Mouse (Mus musculus) CH12.LX (cell line): ENCODE data around the gene Itprip. TPM values are rescaled to one million over a fixed set of nuclear protein-coding genes. Genes with fewer than 3 reads are reported as not detected.

Experiments
- DNase-seq: peaks from one replicate; pipeline ENCODE4 v3.0.0-alpha.2; 2013; ENCODE audit errors: extremely low read depth
- H3K27ac ChIP-seq: 2 replicates; pipeline ENCODE4 v1.5.1; 2012; ENCODE audit warnings: low read depth, mild to moderate bottlenecking, control low read depth, moderate library complexity; ENCODE audit not compliant: insufficient read depth
- H3K27me3 ChIP-seq: replicated peaks from 2 replicates; pipeline ENCODE3; 2012; ENCODE audit warnings: inconsistent platforms
- H3K36me3 ChIP-seq, 2 experiments: replicated peaks in 1 of 2; 2 replicates each; pipeline versions ENCODE3 to v1.6.1; 2012; ENCODE audit warnings: inconsistent platforms in 1 of 2, low read length in 1 of 2, mild to moderate bottlenecking in 1 of 2, mixed read lengths in 1 of 2, moderate library complexity in 1 of 2; ENCODE audit not compliant: control insufficient read depth in 1 of 2, insufficient read depth in 1 of 2
- H3K4me1 ChIP-seq, 2 experiments: 2 replicates each; pipeline ENCODE4 v1.6.1; 2012; ENCODE audit warnings: inconsistent platforms in 1 of 2, moderate library complexity in 1 of 2; ENCODE audit not compliant: insufficient read depth in 2 of 2, control insufficient read depth in 1 of 2
- H3K4me2 ChIP-seq: 2 replicates; pipeline ENCODE4 v1.6.1; 2012; ENCODE audit warnings: low read depth, mild to moderate bottlenecking, control low read depth; ENCODE audit not compliant: poor library complexity, insufficient read depth, severe bottlenecking
- H3K4me3 ChIP-seq, 3 experiments: fragments of 150-350 bp in 1 of 3; sonication (generic) in 1 of 3; replicated peaks in 1 of 3; 2 replicates each; pipeline versions ENCODE3 to v1.5.1; 2011 to 2012; ENCODE audit warnings: low read depth in 2 of 3, low read length in 2 of 3, mild to moderate bottlenecking in 2 of 3, moderate library complexity in 2 of 3, control low read depth in 1 of 3, improper control_type of control experiment in 1 of 3, inconsistent platforms in 1 of 3, mixed read lengths in 1 of 3; ENCODE audit not compliant: poor library complexity in 1 of 3
- H3K79me2 ChIP-seq: replicated peaks from 2 replicates; pipeline ENCODE4 v1.6.1; 2012; ENCODE audit warnings: mild to moderate bottlenecking, moderate library complexity; ENCODE audit not compliant: control insufficient read depth, poor library complexity, insufficient read depth, severe bottlenecking; ENCODE audit errors: extremely low read depth
- H3K9ac ChIP-seq: 2 replicates; pipeline ENCODE4 v1.6.1; 2012; ENCODE audit warnings: low read depth, mild to moderate bottlenecking, control low read depth, moderate library complexity; ENCODE audit not compliant: insufficient read depth
- H3K9me3 ChIP-seq: replicated peaks from 2 replicates; pipeline ENCODE3; 2012; ENCODE audit warnings: low read length, inconsistent platforms, mixed read lengths
- BHLHE40 ChIP-seq: IDR thresholded peaks from 2 replicates; pipeline ENCODE4 v1.6.1; 2011; ENCODE audit warnings: mild to moderate bottlenecking, low read depth, low read length, improper control_type of control experiment
- CHD1 ChIP-seq: IDR thresholded peaks from 2 replicates; pipeline ENCODE4 v1.6.1; 2012; ENCODE audit warnings: low read depth, low read length, improper control_type of control experiment, inconsistent platforms
- CHD2 ChIP-seq: IDR thresholded peaks from 2 replicates; pipeline ENCODE4 v1.6.1; 2011; ENCODE audit warnings: low read length, improper control_type of control experiment
- CTCF ChIP-seq, 2 experiments: IDR thresholded peaks in 1 of 2; conservative IDR thresholded peaks in 1 of 2; 2 replicates each; pipeline ENCODE4 v1.5.1; 2011 to 2012; ENCODE audit warnings: low read depth in 2 of 2, low read length in 2 of 2, improper control_type of control experiment in 1 of 2, inconsistent platforms in 1 of 2, mild to moderate bottlenecking in 1 of 2, moderate library complexity in 1 of 2
- E2F4 ChIP-seq: IDR thresholded peaks from 2 replicates; pipeline ENCODE4 v1.6.1; 2011; ENCODE audit warnings: low read depth, low read length, improper control_type of control experiment; ENCODE audit not compliant: insufficient replicate concordance
- EP300 ChIP-seq: IDR thresholded peaks from 2 replicates; pipeline ENCODE4 v1.6.1; 2011; ENCODE audit warnings: low read length, improper control_type of control experiment
- ETS1 ChIP-seq: conservative IDR thresholded peaks from 2 replicates; pipeline ENCODE4 v1.6.1; 2012; ENCODE audit warnings: low read depth, mild to moderate bottlenecking, inconsistent platforms, low read length, improper control_type of control experiment, moderate library complexity
- HCFC1 ChIP-seq: IDR thresholded peaks from 2 replicates; pipeline ENCODE4 v1.6.1; 2012; ENCODE audit warnings: low read depth, mild to moderate bottlenecking, inconsistent platforms, low read length, improper control_type of control experiment
- MEF2A ChIP-seq: IDR thresholded peaks from 2 replicates; pipeline ENCODE4 v1.6.1; 2014; ENCODE audit warnings: low read depth, mild to moderate bottlenecking, inconsistent platforms, low read length, improper control_type of control experiment, borderline replicate concordance
- NELFE ChIP-seq: IDR thresholded peaks from 2 replicates; pipeline ENCODE4 v1.6.1; 2011; ENCODE audit warnings: low read depth, low read length, improper control_type of control experiment
- NRF1 ChIP-seq: IDR thresholded peaks from 2 replicates; pipeline ENCODE4 v1.6.1; 2014; ENCODE audit warnings: low read depth, mild to moderate bottlenecking, inconsistent platforms, low read length, improper control_type of control experiment, moderate library complexity
- POLR2AphosphoS2 ChIP-seq: IDR thresholded peaks from 2 replicates; pipeline ENCODE4 v1.6.1; 2011; ENCODE audit warnings: low read depth, low read length, improper control_type of control experiment
- RCOR1 ChIP-seq: conservative IDR thresholded peaks from 2 replicates; pipeline ENCODE4 v1.6.1; 2012; ENCODE audit warnings: low read depth, mild to moderate bottlenecking, inconsistent platforms, low read length, improper control_type of control experiment
- SMC3 ChIP-seq: IDR thresholded peaks from 2 replicates; pipeline ENCODE4 v1.6.1; 2011; ENCODE audit warnings: low read depth, low read length, improper control_type of control experiment
- TBP ChIP-seq: conservative IDR thresholded peaks from 2 replicates; pipeline ENCODE4 v1.6.1; 2011; ENCODE audit warnings: low read depth, low read length, improper control_type of control experiment
- TCF12 ChIP-seq: IDR thresholded peaks from 2 replicates; pipeline ENCODE4 v1.6.1; 2014; ENCODE audit warnings: low read depth, mild to moderate bottlenecking, inconsistent platforms, low read length, improper control_type of control experiment
- USF1 ChIP-seq: IDR thresholded peaks from 2 replicates; pipeline ENCODE4 v1.6.1; 2014; ENCODE audit warnings: low read depth, mild to moderate bottlenecking, inconsistent platforms, low read length, improper control_type of control experiment
- ZC3H11A ChIP-seq: IDR thresholded peaks from 2 replicates; pipeline ENCODE4 v1.6.1; 2012; ENCODE audit warnings: low read depth, mild to moderate bottlenecking, inconsistent platforms, low read length, improper control_type of control experiment
- dilution Hi-C: fragments of 300-500 bp; cut with MboI; formaldehyde crosslinking; loops from 2 replicates; pipeline ENCODE4 v1.14.3; 2020; ENCODE audit warnings: low sequenced_read_pairs; ENCODE audit not compliant: extremely low pct_unique_long_range_greater_than_20kb, extremely low pct_ligation_motif_present
- in situ Hi-C: fragments of 300-500 bp; cut with MboI; formaldehyde crosslinking; loops from 3 replicates; pipeline ENCODE4 v1.14.3; 2019; ENCODE audit warnings: low sequenced_read_pairs, low pct_ligation_motif_present, low pct_unique_long_range_greater_than_20kb, mixed read lengths
- polyA plus RNA-seq: library from polyadenylated mRNA; unstranded; fragments of >175 nt; gene quantifications from 2 replicates; pipeline ENCODE4 v1.2.1, GENCODE M21; 2012; ENCODE audit warnings: low read depth; ENCODE audit not compliant: insufficient read length
- total RNA-seq, 2 experiments: library from RNA; depleted of rRNA; stranded (reverse); fragments of 300-350 nt in 1 of 2; fragments of >200 nt in 1 of 2; gene quantifications; 2 replicates each; pipeline ENCODE4 v1.2.3; 2012 to 2014

Itprip gene
- total and polyA plus RNA-seq, 3 experiments = 9.5 to 10.9 (median 9.9) TPM

- dilution Hi-C loops = no loop called here
- Histone ChIP-seq H3K9me3 (no peaks in the 10 kb centered on the region), H3K36me3 (peaks cover 31 to 94% of the 10 kb centered on the region in 2 experiments), H3K79me2 (no peaks in the 10 kb centered on the region), H3K4me2 (no peak overlapping the region), H3K27me3 (no peaks in the 10 kb centered on the region), H3K27ac (no peak overlapping the region), H3K4me1 (peaks cover 3 to 13% of the 10 kb centered on the region in 2 experiments; a peak in 3 of 4 replicates)
- in situ Hi-C loops = no loop called here
- no peak for TF ChIP-seq BHLHE40
- TF ChIP-seq CHD2 = no peak
- TF ChIP-seq POLR2AphosphoS2 = no peak
- no peak for TF ChIP-seq EP300
- TF ChIP-seq E2F4 = no peak
- no peak for TF ChIP-seq ZC3H11A
- no peak for TF ChIP-seq ETS1
- no peak for TF ChIP-seq NELFE
- TF ChIP-seq TCF12 = no peak
- TF ChIP-seq SMC3 = no peak
- TF ChIP-seq NRF1 = no peak
- no peak for TF ChIP-seq USF1
- no peak for TF ChIP-seq CHD1
- TF ChIP-seq HCFC1 = no peak
- no peak for TF ChIP-seq TBP
- TF ChIP-seq RCOR1 = no peak
- TF ChIP-seq, all 38 proteins: peak for 0
- DNase-seq = no peak
- H3K4me3 ChIP-seq = no peak overlapping the region
- H3K9ac ChIP-seq = no peak overlapping the region
These were observed 18.5 kb downstream of the Itprip start for GRCm38 (mm10) chr19:47900558-47900957.

- DNase-seq = no peak
- in situ Hi-C loops = no loop called here
These were observed 19.1 kb downstream of the Itprip start for GRCm38 (mm10) chr19:47900012-47900411.

More at GRCm38 (mm10) chr19:47900012-47900411, 19.1 kb downstream of the Itprip start:
- no peaks in the 10 kb centered on the region for H3K27me3 ChIP-seq
- H3K9ac ChIP-seq = no peak overlapping the region
- peaks cover 0 to 8% of the 10 kb centered on the region in 2 experiments; a peak in 2 of 4 replicates for H3K4me1 ChIP-seq
- no peaks in the 10 kb centered on the region for H3K9me3 ChIP-seq
- H3K4me2 ChIP-seq = no peak overlapping the region
- no peak overlapping the region for H3K27ac ChIP-seq
- dilution Hi-C loops = no loop called here
- TF ChIP-seq CTCF (conservative IDR thresholded peaks at IDR 0.05 in 1 of 2, IDR thresholded peaks at IDR 0.05 in 1 of 2; ENCODE audit: low read depth in 2 of 2, low read length in 2 of 2) (peak; percentile 19 to 38), MEF2A (no peak)
- TF ChIP-seq, all 38 proteins: peak for 1
- Histone ChIP-seq H3K79me2 (no peaks in the 10 kb centered on the region), H3K36me3 (peaks cover 36 to 94% of the 10 kb centered on the region in 2 experiments), H3K4me3 (no peak overlapping the region)
